Mouse (Mus musculus): ENCODE results near the gene Sardh.

The Sardh gene

GRCm38 (mm10) chr2:27248211-27248610, at the start of gene Sardh:
TSS of gene Sardh (minus strand) at chr2:27248337.
- no peak for DNase-seq (ENCODE audit: low spot score)

GRCm38 (mm10) chr2:27296656-27297406, 48.7 kb upstream of the Sardh start:
- DNase-seq (ENCODE audit: low spot score) = no peak

GRCm38 (mm10) chr2:27294777-27295176, 46.6 kb upstream of the Sardh start:
- DNase-seq (ENCODE audit: low spot score) = no peak

GRCm38 (mm10) chr2:27289019-27289418, 40.9 kb upstream of the Sardh start:
- DNase-seq (ENCODE audit: low spot score) = peak; percentile 57

GRCm38 (mm10) chr2:27286971-27287710, 39.0 kb upstream of the Sardh start:
- DNase-seq (ENCODE audit: low spot score) = no peak

GRCm38 (mm10) chr2:27284441-27284840, 36.3 kb upstream of the Sardh start:
- no peak for DNase-seq (ENCODE audit: low spot score)

GRCm38 (mm10) chr2:27281771-27282170, 33.6 kb upstream of the Sardh start:
- no peak for DNase-seq (ENCODE audit: low spot score)

- peak; percentile 67 for DNase-seq (ENCODE audit: low spot score)
Observed at GRCm38 (mm10) chr2:27280920-27281611, 32.9 kb upstream of the Sardh start.

- no peak for DNase-seq (ENCODE audit: low spot score)
Observed at GRCm38 (mm10) chr2:27278859-27279258, 30.7 kb upstream of the Sardh start.

- DNase-seq (ENCODE audit: low spot score) = no peak
Observed at GRCm38 (mm10) chr2:27268325-27268724, 20.2 kb upstream of the Sardh start.

- DNase-seq (ENCODE audit: low spot score) = no peak
Observed at GRCm38 (mm10) chr2:27265819-27266218, 17.7 kb upstream of the Sardh start.

- no peak for DNase-seq (ENCODE audit: low spot score)
Observed at GRCm38 (mm10) chr2:27262984-27263383, 14.8 kb upstream of the Sardh start.

GRCm38 (mm10) chr2:27251434-27251833, 3.3 kb upstream of the Sardh start:
- DNase-seq (ENCODE audit: low spot score) = no peak

- DNase-seq (ENCODE audit: low spot score) = no peak
Observed at GRCm38 (mm10) chr2:27247487-27247863, 662 bp downstream of the Sardh start.

GRCm38 (mm10) chr2:27246712-27247486, 1.2 kb downstream of the Sardh start:
- no peak for DNase-seq (ENCODE audit: low spot score)

GRCm38 (mm10) chr2:27245947-27246346, 2.2 kb downstream of the Sardh start:
- no peak for DNase-seq (ENCODE audit: low spot score)

- DNase-seq (ENCODE audit: low spot score) = no peak
Observed at GRCm38 (mm10) chr2:27237342-27237741, 10.8 kb downstream of the Sardh start.

GRCm38 (mm10) chr2:27235729-27236128, 12.4 kb downstream of the Sardh start:
- no peak for DNase-seq (ENCODE audit: low spot score)

GRCm38 (mm10) chr2:27232376-27232775, 15.8 kb downstream of the Sardh start:
- no peak for DNase-seq (ENCODE audit: low spot score)

- no peak for DNase-seq (ENCODE audit: low spot score)
Observed at GRCm38 (mm10) chr2:27229481-27230105, 18.5 kb downstream of the Sardh start.

- no peak for DNase-seq (ENCODE audit: low spot score)
Observed at GRCm38 (mm10) chr2:27228809-27229480, 19.2 kb downstream of the Sardh start.
